Comparison of ENCODE assay signal across 8 mouse cellular contexts in the genomic region with DNA sequence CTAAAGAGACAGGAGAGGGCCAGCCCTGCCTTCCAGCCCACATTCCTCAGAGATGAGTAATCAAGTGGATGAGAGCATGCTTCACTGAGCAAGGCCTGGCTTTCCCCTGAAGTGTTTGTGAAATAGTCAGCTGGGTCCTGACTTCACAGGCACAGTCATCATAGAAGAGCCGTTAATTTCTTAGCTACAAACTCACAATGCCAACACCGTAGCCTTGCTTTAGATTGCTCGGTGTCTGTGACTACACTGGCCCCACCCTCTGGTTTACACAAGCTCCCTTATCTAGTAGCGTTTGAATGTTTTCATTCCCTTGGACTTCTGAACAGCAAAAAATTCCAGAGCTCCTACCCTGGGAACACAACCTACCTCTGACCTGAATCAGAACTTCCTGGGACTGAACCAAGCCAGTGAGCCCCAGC. TPM values are rescaled to one million over a fixed set of nuclear protein-coding genes. Genes with fewer than 3 reads are reported as not detected.
DNase-seq lines count a peak whose midpoint lies in the region; ATAC-seq and TF ChIP-seq lines count a peak whose summit lies in the region.

No protein-coding gene starts in this region.

- no peak overlapping the region for H3K4me3 ChIP-seq in C2C12 (ENCODE audit: insufficient read depth, poor library complexity, severe bottlenecking)
- H3K4me3 ChIP-seq in forebrain, embryonic 16.5 days (replicated peaks; ENCODE audit: low read length) = no peak overlapping the region
- H3K4me3 ChIP-seq in neural tube, embryonic 11.5 days (ENCODE audit: low read depth, low read length) = no peak overlapping the region

- H3ac ChIP-seq in C2C12 (ENCODE audit: control insufficient read depth, insufficient read length, low read depth) = peak overlapping the region; percentile 18

- H3K4me2 ChIP-seq in forebrain, embryonic 16.5 days (ENCODE audit: low read length) = no peak overlapping the region
- no peak overlapping the region for H3K4me2 ChIP-seq in neural tube, embryonic 11.5 days (ENCODE audit: low read depth)

- peak; percentile 59; the same call in 1 of the 2 replicates for ATAC-seq in forebrain, embryonic 16.5 days
- ATAC-seq in neural tube, embryonic 11.5 days (ENCODE audit: insufficient read depth, low FRiP score, low TSS enrichment) = peak; percentile 69; the same call in 1 of the 2 replicates
- no peak for ATAC-seq in monocyte, adult 5-6 weeks (replicated peaks; ENCODE audit: insufficient number of reproducible peaks, low FRiP score, low TSS enrichment, poor library complexity, severe bottlenecking)

- no peaks in the 10 kb centered on the region for H3K9me3 ChIP-seq in forebrain, embryonic 16.5 days (ENCODE audit: control insufficient read depth, low read length)
- H3K9me3 ChIP-seq in neural tube, embryonic 11.5 days (ENCODE audit: control insufficient read depth, low read length) = no peaks in the 10 kb centered on the region

- no peaks in the 10 kb centered on the region for H3K27me3 ChIP-seq in C2C12 (ENCODE audit: control insufficient read depth, insufficient read depth, insufficient read length)
- H3K27me3 ChIP-seq in forebrain, embryonic 16.5 days (replicated peaks; ENCODE audit: control insufficient read depth, insufficient read depth, low read length) = no peaks in the 10 kb centered on the region
- no peaks in the 10 kb centered on the region for H3K27me3 ChIP-seq in neural tube, embryonic 11.5 days (ENCODE audit: control insufficient read depth, insufficient read depth, low read length)

- no peak overlapping the region for H3K27ac ChIP-seq in forebrain, embryonic 16.5 days (ENCODE audit: low read length)
- H3K27ac ChIP-seq in neural tube, embryonic 11.5 days (ENCODE audit: low read depth, low read length) = no peak overlapping the region

- H3K9ac ChIP-seq in forebrain, embryonic 16.5 days (replicated peaks; ENCODE audit: low read depth, low read length) = no peak overlapping the region
- no peak overlapping the region for H3K9ac ChIP-seq in neural tube, embryonic 11.5 days (ENCODE audit: low read length)

- H3K4me1 ChIP-seq in forebrain, embryonic 16.5 days (replicated peaks; ENCODE audit: control insufficient read depth, insufficient read depth, low read length) = 0 out of 2 replicates have a peak, but pooled peaks cover 4% of the 10 kb centered on the region
- H3K4me1 ChIP-seq in neural tube, embryonic 11.5 days (ENCODE audit: control insufficient read depth, insufficient read depth, low read length) = no peaks in the 10 kb centered on the region

- WGBS in forebrain, embryonic 16.5 days = 7% methylated on average over 4 of the region's 4 CpGs
- 44% methylated on average over 4 of the region's 4 CpGs for WGBS in neural tube, embryonic 11.5 days

- TF ChIP-seq CTCF in C2C12 (IDR thresholded peaks at IDR 0.05; ENCODE audit: control insufficient read depth, insufficient read depth, insufficient read length) = no peak

- H3K79me2 ChIP-seq in C2C12 (ENCODE audit: control insufficient read depth, insufficient read depth) = peaks cover 61% of the 10 kb centered on the region

- H3K79me3 ChIP-seq in C2C12 (ENCODE audit: low read depth) = peaks cover 32% of the 10 kb centered on the region

- DNase-seq in NIH3T3 (ENCODE audit: low read depth) = peak; percentile 91
- peak; percentile 56 for DNase-seq in kidney, postnatal 10 days
- no peak for DNase-seq in neural tube, embryonic 11.5 days (ENCODE audit: low spot score)
- no peak for DNase-seq in cerebellum, postnatal 4 days (ENCODE audit: low spot score in 2 of 2)
- DNase-seq in thymus, postnatal 0 days (ENCODE audit: low spot score) = no peak

- peaks cover 18% of the 10 kb centered on the region for H3K36me3 ChIP-seq in C2C12 (ENCODE audit: control insufficient read depth, insufficient read depth)
- no peaks in the 10 kb centered on the region for H3K36me3 ChIP-seq in forebrain, embryonic 16.5 days (ENCODE audit: control insufficient read depth, insufficient read depth)
- no peaks in the 10 kb centered on the region for H3K36me3 ChIP-seq in neural tube, embryonic 11.5 days (ENCODE audit: control insufficient read depth, insufficient read depth, low read length)

TF ChIP-seq in C2C12, 6 proteins besides CTCF, POLR2A, EP300 and RAD21:
- TF ChIP-seq CEBPB (IDR thresholded peaks at IDR 0.05; ENCODE audit: low read depth) = peak; percentile 85
- no peak for TF ChIP-seq USF1 (IDR thresholded peaks at IDR 0.05; ENCODE audit: low read depth)
- peak; percentile 78 for TF ChIP-seq MAX (IDR thresholded peaks at IDR 0.05)
- peak; percentile 20 for TF ChIP-seq MYOD1 (IDR thresholded peaks at IDR 0.05; ENCODE audit: control insufficient read depth, insufficient read length, low read depth)
- TF ChIP-seq FOSL1 (IDR thresholded peaks at IDR 0.05; ENCODE audit: insufficient read depth, low read length, poor library complexity, severe bottlenecking) = peak; percentile 65

RNA-seq across cellular contexts. Expression of gene Pkp2, which starts 11.4 kb away (rescaled TPM):
- polyA plus RNA-seq in C2C12 (2012; fragmentation: generic; extraction: Trizol) = 30.0 TPM
- 0.75 and 1.0 TPM in 2 replicates for polyA plus RNA-seq in forebrain, embryonic 16.5 days (2015; fragmentation: Nextera tagmentation; extraction: Ambion mirVana)
- 3.5 and 4.8 TPM in 2 replicates for polyA plus RNA-seq in neural tube, embryonic 11.5 days (2014; fragmentation: Nextera tagmentation; extraction: Ambion mirVana)
- 0.97 to 1.7 TPM in 2 of 3 replicates, not detected in the other for total RNA-seq in monocyte, adult 5-6 weeks (2017)
- polyA plus RNA-seq in thymus, postnatal 0 days (2015; fragmentation: Nextera tagmentation; extraction: Ambion mirVana) = 0.33 and 0.37 TPM in 2 replicates

Comparison
In these comparisons a context has a peak if more than half of its experiments do, and no peak if none do; other contexts are left out.
1. DNase-seq: peak in NIH3T3 (single experiment) and kidney, postnatal 10 days (single experiment); none in neural tube, embryonic 11.5 days (single experiment), cerebellum, postnatal 4 days (0 of 2) and thymus, postnatal 0 days (single experiment).